Mouse (Mus musculus) heart, adult 2 months (tissue): ENCODE data around the gene Ddr2.

Source experiments
- CTCF ChIP-seq: fragments of 200-600 bp; IDR thresholded peaks from 2 replicates; pipeline ENCODE4 v1.8.1; 2022; ENCODE audit warnings: antibody characterized with exemption, mild to moderate bottlenecking, moderate library complexity
- EP300 ChIP-seq: fragments of 200-500 bp; IDR thresholded peaks from 2 replicates; pipeline ENCODE4 v1.6.1; 2011; ENCODE audit warnings: low read depth, low read length, control low read depth; ENCODE audit not compliant: insufficient read depth
- POLR2A ChIP-seq: fragments of 200-500 bp; IDR thresholded peaks from 2 replicates; pipeline ENCODE4 v1.6.1; 2011; ENCODE audit warnings: mild to moderate bottlenecking, low read depth, low read length, control low read depth; ENCODE audit not compliant: insufficient read depth

DNA sequence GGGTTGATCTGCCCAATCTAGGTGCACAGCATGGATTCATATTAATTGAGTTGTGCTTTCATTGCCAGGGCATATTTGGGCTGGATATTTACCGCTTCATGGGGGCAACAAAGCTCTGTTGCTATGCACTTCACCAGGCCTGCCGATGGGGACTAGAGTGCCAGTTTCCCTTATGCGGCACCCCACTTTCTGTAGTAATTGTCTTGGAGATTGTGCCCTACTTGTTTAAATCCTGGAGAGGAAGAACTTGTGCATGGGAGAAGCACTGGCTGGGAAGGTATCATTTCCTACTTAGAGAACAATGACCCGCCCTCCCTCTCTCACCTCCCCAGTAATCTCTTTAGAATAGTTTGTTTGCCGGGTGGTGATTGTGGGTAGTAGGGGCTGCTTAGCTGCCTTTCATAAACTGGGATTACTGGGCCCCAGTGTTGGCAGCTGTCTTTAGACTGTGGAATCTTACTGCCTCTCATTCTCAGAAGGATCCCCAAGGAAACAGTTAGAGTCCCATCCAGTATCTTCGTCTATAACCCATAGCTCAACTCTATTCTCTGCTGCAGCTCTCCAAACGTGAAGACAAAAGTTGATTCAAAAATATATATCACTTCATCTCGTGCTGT, 182.7 kb downstream of the Ddr2 start:
- TF ChIP-seq CTCF (no peak), POLR2A (no peak), EP300 (no peak)
